Mouse (Mus musculus) inflammation-experienced regulatory T-cells (primary cell): ENCODE measurements around the gene Zfp950. TPM values are rescaled to one million over a fixed set of nuclear protein-coding genes. Genes with fewer than 3 reads are reported as not detected.

Source experiments
- polyA plus RNA-seq, 2 experiments: library from polyadenylated mRNA; unstranded; fragments of 100-300 nt; shearing (Covaris generic); gene quantifications; one replicate each; pipeline ENCODE4 v1.2.1; 2017

Zfp950 gene
- polyA plus RNA-seq = 10 to 100 TPM; 43.5 to 45.0 TPM

DNA sequence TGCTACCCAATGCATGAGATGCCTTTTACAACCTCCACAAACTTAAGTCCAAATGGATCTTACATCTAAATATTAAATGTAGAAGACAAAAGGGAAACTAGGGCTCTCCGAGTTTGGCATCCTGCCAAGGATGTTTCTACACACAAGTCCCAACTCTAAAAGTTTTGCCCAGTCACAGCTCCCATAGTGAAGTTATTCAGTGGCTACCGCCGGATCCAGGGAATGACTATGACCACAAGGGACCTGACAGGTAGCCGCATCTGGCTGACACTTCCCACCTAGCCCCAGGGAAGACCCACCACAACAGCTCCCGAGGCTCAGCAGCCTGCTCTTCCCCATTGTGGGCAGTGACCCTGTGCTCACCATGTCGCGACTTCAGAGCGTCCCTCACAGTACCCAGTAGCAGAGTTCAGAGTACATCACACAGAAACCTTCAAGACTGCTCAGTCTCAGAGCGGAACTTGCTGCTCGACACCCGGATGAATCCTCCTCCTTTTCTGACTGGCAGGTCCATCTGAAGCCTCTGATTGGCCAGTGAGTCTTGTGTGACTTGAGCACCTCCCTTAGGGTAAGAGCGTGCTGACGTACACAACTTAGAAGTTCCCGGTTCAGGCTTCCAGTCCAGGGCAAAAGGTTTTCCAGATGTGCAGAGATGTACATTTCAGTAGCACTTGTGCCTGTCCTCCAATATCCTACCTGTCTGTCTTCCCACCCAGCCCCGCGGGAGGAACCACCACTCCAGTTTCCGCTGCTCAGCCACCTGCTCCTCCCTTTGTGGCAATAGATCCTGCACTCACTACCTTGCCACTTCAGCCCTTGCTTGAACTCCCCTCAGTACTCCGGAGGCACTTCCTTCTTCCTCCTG is at the start of gene Zfp950:
Gene Zfp950, minus strand, starts transcription at position 499 of the 865 bp plus-strand sequence.

DNA sequence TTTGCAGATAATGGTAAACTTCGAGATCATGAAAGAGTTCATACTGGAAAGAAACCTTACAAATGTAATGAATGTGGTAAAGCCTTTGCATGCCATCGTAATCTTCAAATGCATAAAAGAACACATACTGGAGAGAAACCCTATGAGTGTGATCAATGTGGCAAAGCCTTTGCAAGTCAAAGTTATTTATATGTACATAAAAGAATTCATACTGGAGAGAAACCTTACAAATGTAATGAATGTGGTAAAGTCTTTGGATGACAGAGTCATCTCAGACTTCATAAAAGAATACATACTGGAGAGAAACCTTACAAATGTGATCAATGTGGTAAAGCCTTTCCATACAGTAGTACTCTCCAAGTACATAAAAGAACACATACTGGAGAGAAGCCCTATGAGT is 43.0 kb upstream of the Zfp950 start, which contains the start of gene Gm6020:
Gene Gm6020, plus strand, starts transcription at position 301 of the 400 bp plus-strand sequence.

DNA sequence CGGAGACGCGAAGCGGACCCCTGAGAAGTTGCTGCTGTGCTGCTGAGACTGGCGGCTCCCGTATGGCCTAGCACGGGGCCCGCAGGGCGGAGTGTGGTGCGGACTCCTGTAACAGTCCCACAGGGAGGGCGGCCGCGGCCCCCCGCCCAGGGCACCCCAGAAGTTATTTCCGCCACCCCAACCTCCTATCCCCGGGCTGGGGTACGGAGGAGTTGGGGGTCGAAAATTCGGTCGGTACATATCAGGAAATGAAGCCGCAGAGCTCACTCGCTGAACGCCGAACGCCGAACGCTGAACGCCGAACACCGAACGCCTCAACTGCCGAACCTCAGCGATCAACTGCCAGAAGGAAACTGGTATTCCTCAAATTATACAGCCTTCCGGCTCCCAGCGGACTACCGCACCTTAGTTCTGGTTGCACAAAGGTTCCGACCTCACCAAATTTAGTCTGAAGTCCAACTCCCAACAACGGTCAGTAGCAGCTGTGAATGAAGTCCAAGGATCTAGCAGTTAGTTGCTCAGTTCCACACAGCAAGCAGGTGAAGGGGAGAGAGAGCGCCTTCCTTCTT is 35.2 kb upstream of the Zfp950 start, which contains the start of gene Gm7102:
Gene Gm7102, minus strand, starts transcription at position 554 of the 569 bp plus-strand sequence.

Other genes starting within 250 kb of the Zfp950 start
- gene Gm7102, start 35.5 kb upstream of the Zfp950 start, polyA plus RNA-seq = under 1 TPM; 0.38 to 0.45 TPM
- not detected for gene Gm6020, start 43.0 kb upstream of the Zfp950 start, polyA plus RNA-seq
- 10 to 100 TPM in 1 of 2 experiments, 1 to 10 TPM in 1; 8.1 to 12.1 TPM for gene Csf2ra, start 87.6 kb upstream of the Zfp950 start, polyA plus RNA-seq
- not detected for gene Gm21060, start 156.2 kb upstream of the Zfp950 start, polyA plus RNA-seq